Mouse (Mus musculus): ENCODE results near the gene Nfic. TPM values are rescaled to one million over a fixed set of nuclear protein-coding genes. Genes with fewer than 3 reads are reported as not detected.

Nfic gene
- polyA plus RNA-seq, 1 experiment from 2014 or later: 7.3 TPM

DNA sequence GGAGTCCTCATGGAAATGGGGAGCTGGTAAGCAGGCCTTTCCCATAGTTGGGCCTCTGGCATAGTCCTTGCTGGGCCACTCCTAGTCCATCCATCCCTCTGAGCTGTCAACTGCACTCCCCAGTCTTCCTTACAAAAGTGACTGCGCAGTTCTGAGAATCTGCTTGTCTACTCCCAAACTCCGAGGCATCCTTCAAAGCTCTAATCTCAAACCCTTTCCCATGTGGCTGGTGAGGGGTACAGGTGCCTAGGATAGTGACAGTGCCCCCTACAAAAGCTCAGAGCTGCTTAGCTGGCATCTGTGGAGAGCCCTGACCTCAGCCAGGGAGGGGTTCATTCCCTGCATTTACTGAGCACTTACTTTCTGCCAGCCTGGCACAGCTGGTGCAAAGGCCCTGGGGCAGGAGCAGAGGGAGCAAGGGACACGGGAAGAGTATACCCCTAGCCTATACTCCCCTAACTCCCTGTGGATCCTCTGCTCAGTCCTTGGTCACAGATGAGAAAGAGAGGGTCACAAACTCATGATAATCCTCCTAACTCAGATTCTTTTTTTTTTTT, 32.7 kb downstream of the Nfic start:
- Histone ChIP-seq H3K27ac (no peak overlapping the region), H3K4me1 (peaks cover 57% of the 10 kb centered on the region), H3K9me3 (no peaks in the 10 kb centered on the region), H3K36me3 (replicated peaks) (no peaks in the 10 kb centered on the region), H3K27me3 (ENCODE audit: poor library complexity, severe bottlenecking) (peaks cover 96% of the 10 kb centered on the region), H3K4me3 (no peak overlapping the region)
- peak; percentile 11 for DNase-seq (ENCODE audit: extremely low spot score, low spot score)
- 79% methylated on average over 3 of the region's 3 CpGs for WGBS

DNA sequence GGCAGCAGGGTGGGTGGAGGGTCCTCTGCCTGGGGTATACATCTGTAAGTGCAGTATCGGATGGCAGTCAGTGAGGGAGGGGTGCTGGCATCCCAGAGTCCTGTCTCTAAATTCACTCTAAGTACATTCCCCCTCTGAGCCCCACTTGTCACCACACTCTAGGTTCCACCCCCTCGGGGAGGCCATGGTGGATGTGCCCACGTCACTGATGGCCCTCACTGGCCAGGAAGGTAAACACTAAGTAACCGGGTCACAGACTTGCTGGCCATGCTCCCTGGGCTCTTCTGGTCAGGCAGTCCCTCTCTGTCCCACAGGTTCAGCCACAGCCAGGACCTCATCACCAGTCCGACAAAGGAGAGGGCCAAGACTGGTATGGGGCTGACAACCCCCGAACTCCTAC, 33.2 kb downstream of the Nfic start:
- no peaks in the 10 kb centered on the region for H3K36me3 ChIP-seq (replicated peaks)
- no peak overlapping the region for H3K4me3 ChIP-seq
- WGBS: 80% methylated on average over 6 of the region's 6 CpGs
- H3K9me3 ChIP-seq: no peaks in the 10 kb centered on the region
- peaks cover 60% of the 10 kb centered on the region for H3K4me1 ChIP-seq
- H3K27ac ChIP-seq: no peak overlapping the region; the same call in 1 of the 2 replicates
- H3K27me3 ChIP-seq (ENCODE audit: poor library complexity, severe bottlenecking): peaks cover 96% of the 10 kb centered on the region
- no peak for DNase-seq (ENCODE audit: extremely low spot score, low spot score)

DNA sequence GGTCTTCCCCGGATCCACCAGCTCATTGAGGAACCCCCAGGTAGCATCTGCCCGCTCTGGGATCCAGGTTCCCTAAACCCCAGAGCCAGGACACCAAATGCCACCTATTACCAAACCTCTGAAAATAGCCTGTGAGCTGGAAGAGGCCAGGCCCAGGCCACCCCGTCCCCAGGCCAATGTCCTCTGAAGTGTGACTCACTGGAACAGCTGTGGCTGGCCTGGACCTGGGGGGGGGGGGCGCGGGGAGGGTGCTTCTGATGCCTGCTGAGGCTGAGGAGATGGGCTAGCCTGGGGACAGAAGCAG, 33.7 kb downstream of the Nfic start:
- H3K4me3 ChIP-seq: no peak overlapping the region

DNA sequence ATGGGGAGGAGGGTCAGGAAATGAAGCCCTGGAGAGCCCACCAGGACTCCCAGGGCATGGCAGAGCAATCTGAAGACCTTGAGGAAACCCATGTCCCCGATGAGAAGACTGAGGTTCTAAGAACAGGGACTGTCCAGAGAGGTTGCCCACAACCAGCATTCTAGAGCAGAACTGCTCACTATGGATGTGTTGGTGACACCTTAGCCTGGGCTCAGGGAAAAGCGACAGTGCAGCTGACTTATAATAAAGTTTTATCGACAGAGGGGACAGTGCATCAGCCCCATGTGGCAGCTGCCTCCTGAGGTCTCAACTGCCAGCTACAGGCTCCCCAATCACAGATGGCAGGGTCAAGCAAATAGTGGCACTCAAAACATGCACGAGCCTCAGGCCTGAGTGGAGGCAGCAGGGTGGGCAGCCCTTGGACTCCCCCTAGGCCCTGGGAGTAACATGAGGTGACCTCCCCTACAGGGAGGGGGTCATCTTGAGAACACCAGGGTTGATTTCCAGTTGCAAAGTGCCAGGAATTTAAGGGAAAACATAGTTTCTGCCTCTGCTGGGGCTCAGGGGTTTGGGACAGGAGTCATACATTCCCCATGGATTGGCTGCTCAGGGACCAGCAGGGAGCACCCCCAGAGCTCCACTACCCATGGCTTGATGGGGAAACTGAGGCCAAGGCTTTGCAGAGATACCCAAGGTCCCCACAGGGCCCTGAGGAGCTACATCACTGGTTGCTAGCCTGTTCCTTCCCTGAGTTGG, 34.2 kb downstream of the Nfic start:
- WGBS: 75% methylated on average over 4 of the region's 4 CpGs
- DNase-seq (ENCODE audit: extremely low spot score, low spot score): no peak
- no peaks in the 10 kb centered on the region for H3K9me3 ChIP-seq
- H3K27ac ChIP-seq: no peak overlapping the region
- H3K36me3 ChIP-seq (replicated peaks): no peaks in the 10 kb centered on the region
- no peak overlapping the region for H3K4me3 ChIP-seq
- H3K27me3 ChIP-seq (ENCODE audit: poor library complexity, severe bottlenecking): peaks cover 89% of the 10 kb centered on the region
- peaks cover 60% of the 10 kb centered on the region for H3K4me1 ChIP-seq

More for the DNA sequence above, 33.7 kb downstream of the Nfic start:
- DNase-seq (ENCODE audit: extremely low spot score, low spot score): no peak
- 82% methylated on average over 5 of the region's 5 CpGs for WGBS
- Histone ChIP-seq H3K36me3 (replicated peaks) (no peaks in the 10 kb centered on the region), H3K27me3 (ENCODE audit: poor library complexity, severe bottlenecking) (peaks cover 95% of the 10 kb centered on the region), H3K9me3 (no peaks in the 10 kb centered on the region), H3K4me1 (peaks cover 60% of the 10 kb centered on the region), H3K27ac (no peak overlapping the region)

GRCm38 (mm10) chr10:81420191-81420767, 35.2 kb downstream of the Nfic start:
- Histone ChIP-seq H3K4me1 (peaks cover 60% of the 10 kb centered on the region), H3K4me3 (no peak overlapping the region; the same call in 1 of the 2 replicates), H3K36me3 (replicated peaks) (no peaks in the 10 kb centered on the region), H3K9me3 (no peaks in the 10 kb centered on the region), H3K27me3 (ENCODE audit: poor library complexity, severe bottlenecking) (peaks cover 80% of the 10 kb centered on the region), H3K27ac (no peak overlapping the region)
- DNase-seq (ENCODE audit: extremely low spot score, low spot score): no peak
- 86% methylated on average over 40 of the region's 40 CpGs for WGBS

DNA sequence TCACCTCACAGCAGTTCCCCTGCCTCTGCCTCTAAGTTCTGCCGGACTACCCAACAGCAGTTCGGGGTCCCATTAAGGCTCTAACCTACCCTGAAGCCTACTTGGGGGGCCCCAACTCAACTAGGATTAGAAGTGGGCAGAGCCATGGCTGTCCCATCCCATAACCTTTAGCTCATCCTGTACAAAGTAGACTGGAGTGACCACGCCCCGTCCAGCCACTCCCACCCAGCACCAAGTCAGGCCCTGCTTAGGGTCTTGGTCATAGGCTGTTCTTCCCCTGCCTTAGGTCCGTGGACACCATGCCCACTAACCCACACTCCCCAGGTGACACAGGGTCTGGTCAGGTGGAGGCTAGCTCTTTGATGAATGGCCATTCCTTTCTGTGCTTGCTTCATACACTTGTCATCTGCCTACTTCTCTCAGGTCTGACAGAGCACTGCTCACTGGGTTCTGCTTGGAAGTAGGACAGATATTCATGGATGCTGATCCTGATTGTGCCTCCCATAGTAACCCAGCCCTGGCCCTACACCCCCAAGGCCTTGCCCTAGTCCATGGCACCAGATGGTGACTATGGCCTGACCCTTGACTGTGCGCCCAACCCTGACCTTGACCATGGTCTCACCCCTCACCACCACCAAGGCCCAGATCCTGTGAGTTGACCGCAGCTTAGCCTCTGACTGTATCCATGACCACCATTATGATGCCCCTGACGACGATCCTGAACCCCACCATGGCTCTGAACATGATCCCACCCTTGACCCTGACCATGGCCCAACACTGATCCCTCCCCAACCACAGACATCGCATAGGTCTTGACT, 36.1 kb downstream of the Nfic start:
- no peak overlapping the region for H3K4me3 ChIP-seq

DNA sequence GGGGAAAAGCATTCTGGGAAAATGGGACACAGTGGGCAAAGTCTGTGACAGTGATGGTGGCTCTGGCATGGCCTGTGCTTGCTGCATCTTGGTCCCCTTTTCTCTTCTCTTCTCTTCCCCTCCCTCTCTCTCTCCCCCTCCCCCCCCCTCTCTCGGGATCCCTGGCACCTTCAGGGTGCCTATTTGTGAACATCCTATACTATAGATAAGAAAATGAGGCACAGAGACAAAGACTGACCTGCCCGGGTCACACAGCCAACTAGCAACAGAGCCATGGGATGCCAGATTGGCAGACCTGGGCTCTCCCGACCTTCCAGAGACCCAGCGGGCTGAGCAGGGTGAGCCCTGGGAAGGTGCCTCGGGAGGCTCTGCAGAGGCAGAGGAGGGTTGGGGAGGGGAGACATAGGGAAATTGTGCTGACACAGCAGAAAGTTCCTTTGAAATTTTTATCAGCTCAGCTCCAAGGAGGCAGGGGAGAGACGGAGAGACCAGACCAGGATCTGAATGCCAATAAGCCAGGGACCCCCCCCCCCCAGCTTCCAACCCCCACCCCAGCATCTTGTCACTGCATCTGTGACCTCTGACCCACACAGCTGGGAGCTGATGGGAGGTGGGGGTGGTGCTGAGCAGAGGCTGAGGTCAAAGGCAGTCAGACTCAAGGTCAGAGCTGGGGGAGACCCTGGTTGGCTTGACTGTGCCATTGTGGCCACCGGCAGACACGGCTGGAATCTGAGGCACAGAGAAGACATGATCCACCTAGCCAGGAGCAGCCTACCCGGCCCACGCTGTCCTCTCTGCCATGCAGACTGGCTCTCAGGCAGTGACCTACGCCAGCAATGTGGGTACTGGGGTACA, 37.0 kb downstream of the Nfic start:
- H3K27me3 ChIP-seq (ENCODE audit: poor library complexity, severe bottlenecking): peaks cover 62% of the 10 kb centered on the region
- no peak for DNase-seq (ENCODE audit: extremely low spot score, low spot score)
- peak overlapping the region; percentile 48; the same call in 1 of the 2 replicates for H3K27ac ChIP-seq
- no peak overlapping the region for H3K4me3 ChIP-seq
- H3K4me1 ChIP-seq: peaks cover 64% of the 10 kb centered on the region
- H3K9me3 ChIP-seq: no peaks in the 10 kb centered on the region
- H3K36me3 ChIP-seq (replicated peaks): no peaks in the 10 kb centered on the region
- 54% methylated on average over 11 of the region's 11 CpGs for WGBS

More for the DNA sequence above, 36.1 kb downstream of the Nfic start:
- Histone ChIP-seq H3K36me3 (replicated peaks) (no peaks in the 10 kb centered on the region), H3K9me3 (no peaks in the 10 kb centered on the region), H3K27me3 (ENCODE audit: poor library complexity, severe bottlenecking) (peaks cover 70% of the 10 kb centered on the region), H3K27ac (peak overlapping the region; percentile 48; the same call in 1 of the 2 replicates), H3K4me1 (peaks cover 60% of the 10 kb centered on the region)
- 91% methylated on average over 10 of the region's 10 CpGs for WGBS
- no peak for DNase-seq (ENCODE audit: extremely low spot score, low spot score)

GRCm38 (mm10) chr10:81417227-81418215, 37.9 kb downstream of the Nfic start:
- WGBS: 42% methylated on average over 12 of the region's 12 CpGs
- Histone ChIP-seq H3K27me3 (ENCODE audit: poor library complexity, severe bottlenecking) (peaks cover 55% of the 10 kb centered on the region), H3K36me3 (replicated peaks) (no peaks in the 10 kb centered on the region), H3K4me3 (peak overlapping the region; percentile 57), H3K27ac (peak overlapping the region; percentile 89), H3K4me1 (peaks cover 73% of the 10 kb centered on the region), H3K9me3 (no peaks in the 10 kb centered on the region)
- DNase-seq (ENCODE audit: extremely low spot score, low spot score): no peak

DNA sequence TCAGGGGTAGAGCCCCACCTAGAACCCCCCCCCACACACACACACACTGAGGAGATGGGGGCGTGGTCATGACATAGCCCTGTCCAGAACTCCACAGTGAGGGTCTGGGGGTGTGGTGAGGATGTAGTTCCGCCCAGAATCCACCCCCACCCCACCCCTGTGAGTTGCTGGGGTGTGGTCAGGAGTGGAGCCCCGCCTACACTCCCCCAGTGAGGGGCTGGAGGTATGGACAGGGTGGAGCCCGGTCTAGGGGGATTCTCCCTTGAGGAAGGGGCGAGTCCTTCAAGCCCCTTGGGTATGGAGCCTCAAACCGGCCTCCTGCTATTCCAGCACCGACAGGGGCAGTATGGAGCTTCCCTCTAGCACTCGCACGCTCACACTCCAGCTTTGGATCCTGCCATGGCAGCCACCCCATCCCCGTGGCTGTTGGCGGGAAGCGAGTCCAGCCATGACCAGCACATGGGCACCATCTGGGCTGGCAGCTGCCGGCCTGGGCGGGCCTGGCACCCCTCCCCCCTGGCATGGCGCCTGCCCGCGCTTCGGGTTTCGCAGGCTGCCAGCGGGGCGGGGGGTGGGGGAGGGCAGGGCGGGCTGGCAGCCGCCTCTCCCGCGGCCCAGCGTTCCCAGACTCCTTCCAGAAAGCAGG, 38.7 kb downstream of the Nfic start:
- WGBS: under 1% methylated on average over 26 of the region's 26 CpGs
- no peaks in the 10 kb centered on the region for H3K9me3 ChIP-seq
- peak overlapping the region; percentile 89 for H3K27ac ChIP-seq
- H3K4me3 ChIP-seq: peak overlapping the region; percentile 57
- no peaks in the 10 kb centered on the region for H3K36me3 ChIP-seq (replicated peaks)
- peaks cover 81% of the 10 kb centered on the region for H3K4me1 ChIP-seq
- DNase-seq (ENCODE audit: extremely low spot score, low spot score): peak; percentile 75
- peaks cover 46% of the 10 kb centered on the region for H3K27me3 ChIP-seq (ENCODE audit: poor library complexity, severe bottlenecking)

DNA sequence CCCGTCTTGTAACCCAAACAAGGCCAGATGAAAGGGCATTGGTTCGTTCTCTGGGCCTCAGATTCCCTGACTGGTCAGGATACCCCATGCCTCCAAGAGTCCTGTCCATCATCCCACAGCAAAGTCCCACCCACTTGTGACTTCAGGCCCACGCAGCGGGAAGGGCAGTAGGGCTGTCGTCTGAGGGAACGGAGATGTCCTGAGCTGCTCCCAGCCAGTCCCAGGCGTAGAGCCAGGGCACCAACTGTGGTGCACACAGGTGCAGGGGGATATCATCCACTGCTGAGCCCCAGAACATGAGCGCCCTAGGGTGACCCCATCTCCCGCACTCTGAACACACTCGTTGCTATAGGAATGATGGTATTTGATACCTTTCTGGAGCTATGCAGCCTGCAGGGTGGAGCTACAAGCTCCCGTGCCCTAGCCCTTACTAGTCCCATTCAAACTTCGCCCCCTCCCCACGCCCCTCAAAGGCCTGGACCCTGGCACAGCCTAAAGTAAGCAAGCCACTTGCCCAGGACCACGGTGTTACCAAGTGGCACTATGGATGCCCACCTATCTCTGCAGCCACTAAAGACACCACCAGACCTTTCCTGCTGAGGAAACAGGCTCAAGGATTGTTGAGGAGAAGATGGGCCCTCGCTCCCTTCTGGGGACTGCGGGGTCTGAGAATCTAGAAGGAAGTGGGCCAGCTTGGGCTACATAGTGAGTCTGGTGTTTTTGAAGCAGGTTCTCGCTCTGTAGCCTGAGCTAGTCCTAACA, 39.7 kb downstream of the Nfic start:
- Histone ChIP-seq H3K27ac (peak overlapping the region; percentile 89), H3K4me3 (peak overlapping the region; percentile 57; the same call in 1 of the 2 replicates), H3K27me3 (ENCODE audit: poor library complexity, severe bottlenecking) (peaks cover 37% of the 10 kb centered on the region), H3K36me3 (replicated peaks) (no peaks in the 10 kb centered on the region), H3K4me1 (peaks cover 91% of the 10 kb centered on the region), H3K9me3 (no peaks in the 10 kb centered on the region)
- no peak for DNase-seq (ENCODE audit: extremely low spot score, low spot score)
- WGBS: 66% methylated on average over 17 of the region's 17 CpGs

All from forebrain, embryonic 10.5 days (tissue).